Mouse (Mus musculus): ENCODE results near the gene Pcp2. TPM values are rescaled to one million over a fixed set of nuclear protein-coding genes. Genes with fewer than 3 reads are reported as not detected.

Gene Pcp2
- polyA plus RNA-seq, 1 experiment from 2014 or later = 0.23 TPM

- Histone ChIP-seq H3K27me3 (ENCODE audit: control insufficient read depth, insufficient read depth, low read length) (no peaks in the 10 kb centered on the region), H3K4me2 (no peak overlapping the region), H3K27ac (ENCODE audit: low read depth, low read length) (no peak overlapping the region), H3K36me3 (ENCODE audit: control insufficient read depth, insufficient read depth, low read length) (no peaks in the 10 kb centered on the region), H3K4me3 (ENCODE audit: low read depth, low read length) (no peak overlapping the region), H3K4me1 (ENCODE audit: control insufficient read depth, insufficient read depth, low read length) (peaks cover 8% of the 10 kb centered on the region), H3K9ac (ENCODE audit: low read length) (no peak overlapping the region), H3K9me3 (ENCODE audit: control insufficient read depth, low read length) (no peaks in the 10 kb centered on the region)
- no peak for ATAC-seq (ENCODE audit: low FRiP score)
- WGBS = 75% methylated on average over 11 of the region's 11 CpGs
- no peak for DNase-seq (ENCODE audit: low spot score, missing footprints)
Observed at GRCm38 (mm10) chr8:3654726-3655508, 29.6 kb upstream of the Pcp2 start.

GRCm38 (mm10) chr8:3652845-3653244 lies 27.5 kb upstream of the Pcp2 start:
- DNase-seq (ENCODE audit: low spot score, missing footprints) (no peak), ATAC-seq (ENCODE audit: low FRiP score) (no peak)
- no peak overlapping the region for H3K4me3 ChIP-seq (ENCODE audit: low read depth, low read length)
- H3K4me2 ChIP-seq = no peak overlapping the region
- peaks cover 8% of the 10 kb centered on the region for H3K4me1 ChIP-seq (ENCODE audit: control insufficient read depth, insufficient read depth, low read length)
- no peak overlapping the region for H3K9ac ChIP-seq (ENCODE audit: low read length)
- no peaks in the 10 kb centered on the region for H3K9me3 ChIP-seq (ENCODE audit: control insufficient read depth, low read length)
- no peak overlapping the region for H3K27ac ChIP-seq (ENCODE audit: low read depth, low read length)
- H3K27me3 ChIP-seq (ENCODE audit: control insufficient read depth, insufficient read depth, low read length) = no peaks in the 10 kb centered on the region
- no peaks in the 10 kb centered on the region for H3K36me3 ChIP-seq (ENCODE audit: control insufficient read depth, insufficient read depth, low read length)
- 71% methylated on average over 3 of the region's 3 CpGs for WGBS

GRCm38 (mm10) chr8:3648990-3649389 lies 23.6 kb upstream of the Pcp2 start:
- Histone ChIP-seq H3K9ac (ENCODE audit: low read length) (no peak overlapping the region), H3K4me2 (no peak overlapping the region), H3K4me3 (ENCODE audit: low read depth, low read length) (no peak overlapping the region), H3K27ac (ENCODE audit: low read depth, low read length) (no peak overlapping the region), H3K4me1 (ENCODE audit: control insufficient read depth, insufficient read depth, low read length) (no peaks in the 10 kb centered on the region), H3K9me3 (ENCODE audit: control insufficient read depth, low read length) (no peaks in the 10 kb centered on the region), H3K36me3 (ENCODE audit: control insufficient read depth, insufficient read depth, low read length) (no peaks in the 10 kb centered on the region), H3K27me3 (ENCODE audit: control insufficient read depth, insufficient read depth, low read length) (no peaks in the 10 kb centered on the region)
- ATAC-seq (ENCODE audit: low FRiP score) (no peak), DNase-seq (ENCODE audit: low spot score, missing footprints) (no peak)
- 27% methylated on average over 1 of the region's 1 CpGs for WGBS

GRCm38 (mm10) chr8:3648268-3648667 lies 22.9 kb upstream of the Pcp2 start:
- Histone ChIP-seq H3K4me2 (no peak overlapping the region), H3K36me3 (ENCODE audit: control insufficient read depth, insufficient read depth, low read length) (no peaks in the 10 kb centered on the region), H3K27ac (ENCODE audit: low read depth, low read length) (no peak overlapping the region), H3K4me3 (ENCODE audit: low read depth, low read length) (no peak overlapping the region), H3K9ac (ENCODE audit: low read length) (no peak overlapping the region), H3K4me1 (ENCODE audit: control insufficient read depth, insufficient read depth, low read length) (no peaks in the 10 kb centered on the region), H3K27me3 (ENCODE audit: control insufficient read depth, insufficient read depth, low read length) (no peaks in the 10 kb centered on the region), H3K9me3 (ENCODE audit: control insufficient read depth, low read length) (no peaks in the 10 kb centered on the region)
- DNase-seq (ENCODE audit: low spot score, missing footprints) (no peak), ATAC-seq (ENCODE audit: low FRiP score) (no peak)
- WGBS = 78% methylated on average over 2 of the region's 2 CpGs

GRCm38 (mm10) chr8:3647561-3647960 lies 22.2 kb upstream of the Pcp2 start:
- Histone ChIP-seq H3K4me3 (ENCODE audit: low read depth, low read length) (no peak overlapping the region), H3K4me1 (ENCODE audit: control insufficient read depth, insufficient read depth, low read length) (no peaks in the 10 kb centered on the region), H3K4me2 (no peak overlapping the region), H3K27ac (ENCODE audit: low read depth, low read length) (no peak overlapping the region), H3K9ac (ENCODE audit: low read length) (no peak overlapping the region), H3K27me3 (ENCODE audit: control insufficient read depth, insufficient read depth, low read length) (no peaks in the 10 kb centered on the region), H3K9me3 (ENCODE audit: control insufficient read depth, low read length) (no peaks in the 10 kb centered on the region), H3K36me3 (ENCODE audit: control insufficient read depth, insufficient read depth, low read length) (no peaks in the 10 kb centered on the region)
- ATAC-seq (ENCODE audit: low FRiP score) (no peak), DNase-seq (ENCODE audit: low spot score, missing footprints) (no peak)
- WGBS = 84% methylated on average over 4 of the region's 4 CpGs

GRCm38 (mm10) chr8:3646824-3647531 lies 21.6 kb upstream of the Pcp2 start:
- ATAC-seq (ENCODE audit: low FRiP score) = no peak
- no peak for DNase-seq (ENCODE audit: low spot score, missing footprints)
- Histone ChIP-seq H3K36me3 (ENCODE audit: control insufficient read depth, insufficient read depth, low read length) (no peaks in the 10 kb centered on the region), H3K9ac (ENCODE audit: low read length) (no peak overlapping the region), H3K27me3 (ENCODE audit: control insufficient read depth, insufficient read depth, low read length) (no peaks in the 10 kb centered on the region), H3K4me2 (no peak overlapping the region), H3K9me3 (ENCODE audit: control insufficient read depth, low read length) (no peaks in the 10 kb centered on the region), H3K27ac (ENCODE audit: low read depth, low read length) (no peak overlapping the region), H3K4me1 (ENCODE audit: control insufficient read depth, insufficient read depth, low read length) (no peaks in the 10 kb centered on the region), H3K4me3 (ENCODE audit: low read depth, low read length) (no peak overlapping the region)
- WGBS = 84% methylated on average over 6 of the region's 6 CpGs

GRCm38 (mm10) chr8:3645804-3646203 lies 20.5 kb upstream of the Pcp2 start:
- Histone ChIP-seq H3K27ac (ENCODE audit: low read depth, low read length) (no peak overlapping the region), H3K4me2 (no peak overlapping the region), H3K9ac (ENCODE audit: low read length) (no peak overlapping the region), H3K9me3 (ENCODE audit: control insufficient read depth, low read length) (no peaks in the 10 kb centered on the region), H3K4me3 (ENCODE audit: low read depth, low read length) (no peak overlapping the region), H3K27me3 (ENCODE audit: control insufficient read depth, insufficient read depth, low read length) (no peaks in the 10 kb centered on the region), H3K36me3 (ENCODE audit: control insufficient read depth, insufficient read depth, low read length) (no peaks in the 10 kb centered on the region), H3K4me1 (ENCODE audit: control insufficient read depth, insufficient read depth, low read length) (no peaks in the 10 kb centered on the region)
- 24% methylated on average over 5 of the region's 5 CpGs for WGBS
- no peak for DNase-seq (ENCODE audit: low spot score, missing footprints)
- no peak for ATAC-seq (ENCODE audit: low FRiP score)

- no peak for DNase-seq (ENCODE audit: low spot score, missing footprints)
- Histone ChIP-seq H3K27me3 (ENCODE audit: control insufficient read depth, insufficient read depth, low read length) (0 out of 2 replicates have a peak, but pooled peaks cover 2% of the 10 kb centered on the region), H3K36me3 (ENCODE audit: control insufficient read depth, insufficient read depth, low read length) (no peaks in the 10 kb centered on the region), H3K4me3 (ENCODE audit: low read depth, low read length) (peak overlapping the region; percentile 50), H3K27ac (ENCODE audit: low read depth, low read length) (no peak overlapping the region), H3K4me2 (peak overlapping the region; percentile 62), H3K4me1 (ENCODE audit: control insufficient read depth, insufficient read depth, low read length) (peaks cover 6% of the 10 kb centered on the region; the same call in 1 of the 2 replicates), H3K9me3 (ENCODE audit: control insufficient read depth, low read length) (no peaks in the 10 kb centered on the region), H3K9ac (ENCODE audit: low read length) (peak overlapping the region; percentile 59; the same call in 1 of the 2 replicates)
- ATAC-seq (ENCODE audit: low FRiP score) = peak; percentile 15
- 27% methylated on average over 8 of the region's 8 CpGs for WGBS
Observed at GRCm38 (mm10) chr8:3631478-3631875, 6.1 kb upstream of the Pcp2 start.

Measured in midbrain, embryonic 11.5 days (tissue).